Mouse (Mus musculus): ENCODE data around the gene 9330182L06Rik.

9330182L06Rik gene

DNA sequence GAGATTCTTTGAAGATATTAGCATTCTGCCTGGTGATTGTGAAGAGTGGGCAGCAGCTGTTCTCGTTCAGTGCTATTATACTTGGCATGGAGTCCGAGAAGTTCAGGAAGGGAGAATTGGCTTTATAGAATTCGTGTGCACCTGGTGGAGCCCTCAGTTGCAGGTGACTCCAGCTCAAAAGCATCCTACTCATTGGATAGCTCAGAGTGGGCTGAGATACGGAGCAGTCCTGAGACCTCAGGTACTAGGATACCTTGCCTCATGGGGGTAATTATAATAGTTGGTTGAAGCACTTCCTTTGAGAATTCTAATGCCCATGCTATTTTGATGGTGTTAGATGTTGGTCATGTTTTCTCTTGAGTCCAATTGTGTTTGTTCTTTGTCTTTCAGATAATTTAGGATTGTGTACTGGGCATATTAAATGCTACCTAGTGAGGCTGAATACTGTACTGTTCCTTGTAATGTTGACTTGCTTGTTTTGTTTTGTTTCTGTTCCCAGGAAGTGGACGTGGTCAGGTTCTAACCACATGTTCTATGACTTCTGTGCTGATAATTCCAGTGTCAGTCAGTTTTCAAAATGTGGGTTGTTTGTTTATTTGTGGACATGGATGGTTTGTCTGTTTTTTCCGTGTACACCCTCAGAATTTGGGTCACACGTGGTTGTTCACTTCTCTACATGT is 96.2 kb downstream of the 9330182L06Rik start:
- DNase-seq (ENCODE audit: low read depth, low spot score): no peak

DNA sequence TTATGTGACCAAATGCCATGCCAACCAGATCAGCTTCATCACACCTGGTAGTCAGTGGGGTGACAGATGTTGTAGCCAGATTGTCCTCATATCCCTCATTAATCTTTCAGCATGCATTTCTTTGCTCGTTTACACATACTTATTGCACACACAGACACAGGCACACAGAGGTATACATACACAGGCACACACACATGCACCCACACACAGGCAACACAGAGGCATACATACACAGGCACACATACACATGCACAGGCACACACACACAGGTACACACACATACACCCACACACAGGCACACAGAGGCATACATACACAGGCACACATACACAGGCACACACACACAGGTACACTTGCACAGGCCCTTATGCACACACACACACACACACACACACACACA is 99.0 kb downstream of the 9330182L06Rik start:
- no peak for DNase-seq (ENCODE audit: low read depth, low spot score)

GRCm38 (mm10) chr5:9367920-9368692 is 102.2 kb downstream of the 9330182L06Rik start:
- no peak for DNase-seq (ENCODE audit: low read depth, low spot score)

DNA sequence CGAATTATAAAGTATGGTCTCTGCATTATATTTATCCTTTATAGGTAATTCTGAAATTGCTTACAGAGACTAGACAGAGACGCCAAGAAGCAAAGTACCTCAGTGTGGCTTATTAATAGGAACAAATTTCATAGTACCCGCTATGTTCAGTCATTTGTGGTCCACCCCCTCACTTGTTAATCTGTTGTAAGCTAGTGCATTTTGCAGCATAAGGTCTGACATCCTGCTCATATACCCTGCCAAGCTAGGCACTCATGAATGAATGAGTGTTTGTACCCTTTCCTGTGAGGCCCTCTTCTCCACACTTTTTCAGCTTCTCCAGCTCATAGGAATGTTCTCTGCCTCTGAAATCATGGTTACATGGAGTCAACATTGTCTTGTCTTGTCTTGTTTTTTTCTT is 105.2 kb downstream of the 9330182L06Rik start:
- no peak for DNase-seq (ENCODE audit: low read depth, low spot score)

- no peak for DNase-seq (ENCODE audit: low read depth, low spot score)
These were observed 107.4 kb downstream of the 9330182L06Rik start for GRCm38 (mm10) chr5:9373341-9373740.

- no peak for DNase-seq (ENCODE audit: low read depth, low spot score)
These were observed 124.0 kb downstream of the 9330182L06Rik start for GRCm38 (mm10) chr5:9389968-9390367.

- no peak for DNase-seq (ENCODE audit: low read depth, low spot score)
These were observed 126.0 kb downstream of the 9330182L06Rik start for GRCm38 (mm10) chr5:9391858-9392393.

- DNase-seq (ENCODE audit: low read depth, low spot score): no peak
These were observed 151.2 kb downstream of the 9330182L06Rik start for GRCm38 (mm10) chr5:9417098-9417497.

GRCm38 (mm10) chr5:9417802-9418201 is 151.9 kb downstream of the 9330182L06Rik start:
- DNase-seq (ENCODE audit: low read depth, low spot score): no peak

DNA sequence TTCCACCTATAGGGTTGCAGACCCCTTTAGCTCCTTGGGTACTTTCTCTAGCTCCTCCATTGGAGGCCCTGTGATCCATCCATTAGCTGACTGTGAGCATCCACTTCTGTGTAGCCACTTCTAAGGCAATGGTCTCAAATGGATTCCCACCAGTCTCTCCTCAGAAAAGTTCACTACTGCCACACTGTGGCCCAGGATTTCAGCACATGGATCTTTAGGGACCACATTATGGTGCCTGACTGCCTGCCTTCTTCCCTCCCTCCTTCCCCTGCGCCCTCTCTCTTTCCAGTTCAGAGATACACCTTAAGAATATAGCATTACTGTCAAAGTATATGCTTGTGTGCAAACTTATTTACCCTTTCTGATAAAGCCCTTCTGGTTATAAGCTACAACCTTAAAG is 154.0 kb downstream of the 9330182L06Rik start:
- DNase-seq (ENCODE audit: low read depth, low spot score): no peak

DNA sequence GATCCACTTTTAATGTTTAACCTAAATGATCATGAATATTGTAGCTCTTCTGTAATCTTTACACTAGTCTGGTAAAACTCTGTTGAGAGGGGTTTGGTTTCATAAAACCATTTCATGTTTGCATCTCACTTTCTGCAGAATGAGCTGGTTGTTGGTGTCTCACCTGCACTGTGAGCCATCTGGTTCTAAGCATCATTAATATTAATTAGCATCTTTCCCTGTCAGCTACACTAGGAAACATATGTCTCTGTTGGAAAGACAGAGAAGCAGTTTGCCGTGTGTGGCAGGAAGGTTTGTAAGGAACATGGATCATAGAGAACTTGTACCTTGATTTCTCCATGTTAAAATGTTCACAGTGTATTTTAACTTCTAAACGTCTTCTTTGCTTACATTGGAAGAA is 158.5 kb downstream of the 9330182L06Rik start:
- DNase-seq (ENCODE audit: low read depth, low spot score): no peak

- DNase-seq (ENCODE audit: low read depth, low spot score): no peak
These were observed 161.2 kb downstream of the 9330182L06Rik start for GRCm38 (mm10) chr5:9427165-9427564.

GRCm38 (mm10) chr5:9427581-9428241 is 161.8 kb downstream of the 9330182L06Rik start:
- peak; percentile 10 for DNase-seq (ENCODE audit: low read depth, low spot score)

DNA sequence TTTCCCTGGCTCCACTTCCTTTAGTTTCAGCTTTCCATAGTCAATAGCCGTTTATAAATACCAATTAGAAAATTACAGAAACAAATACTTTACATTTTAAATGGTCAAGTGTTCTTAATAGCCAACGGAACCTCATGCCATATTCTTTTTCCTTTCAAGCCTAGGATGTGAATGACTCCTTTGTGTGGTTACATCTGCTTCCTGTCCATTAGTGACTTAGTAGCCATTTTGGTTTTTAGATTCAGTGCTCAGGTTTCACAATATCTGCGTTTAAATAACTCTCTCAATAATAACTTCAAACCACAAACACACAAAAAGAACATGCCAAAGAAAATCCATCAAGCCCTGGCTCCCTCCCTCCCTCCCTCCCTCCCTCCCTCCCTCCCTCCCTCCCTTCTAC is 162.8 kb downstream of the 9330182L06Rik start:
- no peak for DNase-seq (ENCODE audit: low read depth, low spot score)

DNA sequence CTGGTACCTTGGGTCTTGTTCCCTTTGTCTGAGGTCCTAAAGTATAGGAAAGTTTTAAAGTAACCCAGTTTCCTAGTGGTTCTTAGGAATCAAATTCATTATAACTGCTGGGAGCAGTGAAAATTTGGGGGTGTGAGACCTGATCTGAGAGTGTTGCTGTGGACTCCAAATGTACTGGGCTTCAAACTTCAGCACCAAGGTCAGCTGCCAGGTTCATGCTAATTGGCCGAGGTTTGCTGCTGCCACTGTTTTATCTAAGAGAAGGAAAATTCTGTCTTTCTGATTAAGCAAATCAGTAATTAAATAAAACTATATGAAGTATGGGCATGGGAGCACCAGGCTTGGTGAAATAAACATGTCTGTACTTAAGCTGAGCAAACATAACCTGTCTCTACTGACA is 180.2 kb downstream of the 9330182L06Rik start:
- DNase-seq (ENCODE audit: low read depth, low spot score): no peak

DNA sequence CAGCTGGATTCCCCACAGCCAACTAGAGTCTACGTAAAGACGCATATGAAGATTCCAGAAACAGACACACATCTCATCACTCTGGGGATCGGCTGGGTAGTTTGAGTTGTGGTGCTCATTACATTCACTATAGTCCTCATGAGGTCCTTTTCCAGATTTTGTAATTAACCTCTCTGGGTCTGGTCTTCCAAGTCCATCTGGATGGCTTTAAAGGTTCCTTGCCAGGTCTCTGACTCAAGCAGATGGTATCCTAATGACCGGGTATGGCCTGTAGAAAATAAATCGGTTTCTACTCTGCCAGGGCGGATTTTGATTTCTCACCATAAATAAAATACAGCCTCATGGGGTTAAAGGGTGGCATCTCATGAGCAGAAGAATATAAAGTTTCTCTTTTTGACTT is 183.0 kb downstream of the 9330182L06Rik start:
- no peak for DNase-seq (ENCODE audit: low read depth, low spot score)

DNA sequence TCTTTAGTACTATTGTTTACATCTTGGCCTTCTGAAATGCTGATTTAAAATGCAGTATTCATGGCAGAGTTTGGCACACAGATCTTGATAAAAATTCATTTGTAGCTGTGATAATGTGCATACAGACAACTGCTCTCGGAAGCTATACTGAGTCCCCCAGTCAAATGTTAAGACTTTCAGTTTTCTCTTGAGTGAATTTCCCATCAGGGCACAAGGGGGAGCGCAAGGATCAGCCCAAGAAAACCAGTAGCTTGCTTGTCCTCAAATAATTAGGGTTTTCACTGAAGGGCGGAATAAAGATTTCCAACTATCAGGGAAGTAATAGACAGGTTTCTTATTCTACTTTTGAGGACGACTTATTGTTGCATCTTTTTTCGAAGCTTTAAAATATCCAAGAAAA is 183.7 kb downstream of the 9330182L06Rik start:
- DNase-seq (ENCODE audit: low read depth, low spot score): no peak

DNA sequence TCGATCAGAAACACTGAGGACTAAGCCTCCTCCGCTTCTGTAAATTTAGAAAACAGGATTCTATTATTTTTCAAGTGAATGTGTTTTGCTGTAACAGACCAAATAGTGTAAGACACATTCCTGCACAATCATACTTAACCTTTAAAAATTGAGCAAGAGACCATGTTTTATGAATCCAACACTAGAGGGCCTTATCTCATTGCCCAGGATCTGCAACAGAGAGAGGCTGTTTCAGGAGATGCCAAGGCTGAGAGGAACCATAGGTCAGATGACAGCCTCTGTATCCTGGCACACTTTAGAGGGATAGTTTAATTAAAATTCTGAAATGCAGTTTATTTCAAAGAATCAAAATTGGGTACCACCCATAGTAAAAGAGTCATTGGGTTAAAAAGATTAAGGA is 187.4 kb downstream of the 9330182L06Rik start:
- no peak for DNase-seq (ENCODE audit: low read depth, low spot score)

- no peak for DNase-seq (ENCODE audit: low read depth, low spot score)
These were observed 211.7 kb downstream of the 9330182L06Rik start for GRCm38 (mm10) chr5:9477587-9477986.

GRCm38 (mm10) chr5:9495456-9495855 is 229.5 kb downstream of the 9330182L06Rik start:
- DNase-seq (ENCODE audit: low read depth, low spot score): no peak

- no peak for DNase-seq (ENCODE audit: low read depth, low spot score)
These were observed 231.3 kb downstream of the 9330182L06Rik start for GRCm38 (mm10) chr5:9497235-9497634.

DNA sequence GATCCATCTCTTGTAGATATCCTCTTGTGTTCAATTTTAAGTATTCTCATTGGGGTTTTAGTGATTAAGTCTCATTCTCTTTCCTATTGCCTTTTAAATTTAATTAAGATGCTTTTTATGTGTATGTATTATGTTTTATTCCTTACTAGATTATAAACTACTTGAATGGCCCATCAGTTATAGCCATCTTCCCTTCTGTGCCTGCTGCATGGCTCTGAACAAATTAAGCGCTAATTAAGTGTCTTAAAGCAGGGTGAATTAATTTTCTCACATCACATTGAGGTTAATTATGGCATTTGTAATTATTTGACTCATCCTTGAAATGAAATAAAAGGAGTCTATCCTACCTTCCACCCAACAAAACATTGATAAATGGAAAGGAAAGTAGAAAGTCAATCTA is 245.1 kb downstream of the 9330182L06Rik start:
- DNase-seq (ENCODE audit: low read depth, low spot score): no peak
